Mouse (Mus musculus): ENCODE results near the gene Atp1a2.

- TF ChIP-seq ZNF384 (IDR thresholded peaks at IDR 0.05; ENCODE audit: low read depth, low read length) (no peak), CHD2 (IDR thresholded peaks at IDR 0.05; ENCODE audit: low read depth, low read length) (no peak), ZC3H11A (IDR thresholded peaks at IDR 0.05; ENCODE audit: borderline replicate concordance, low read depth, low read length) (no peak), MAFK (IDR thresholded peaks at IDR 0.05; ENCODE audit: insufficient read depth, low read depth, low read length) (no peak)
Measured at GRCm38 (mm10) chr1:172331422-172331947, 33.6 kb upstream of the Atp1a2 start.

Data from ES-E14 (cell line).